Mouse (Mus musculus): ENCODE measurements at regions not wholly inside any gene's neighbourhood (a gene's known extent, or its start where the extent isn't known, plus 50 kb on each side); places are given as distances from the start of the nearest gene placed in this dataset.

DNA sequence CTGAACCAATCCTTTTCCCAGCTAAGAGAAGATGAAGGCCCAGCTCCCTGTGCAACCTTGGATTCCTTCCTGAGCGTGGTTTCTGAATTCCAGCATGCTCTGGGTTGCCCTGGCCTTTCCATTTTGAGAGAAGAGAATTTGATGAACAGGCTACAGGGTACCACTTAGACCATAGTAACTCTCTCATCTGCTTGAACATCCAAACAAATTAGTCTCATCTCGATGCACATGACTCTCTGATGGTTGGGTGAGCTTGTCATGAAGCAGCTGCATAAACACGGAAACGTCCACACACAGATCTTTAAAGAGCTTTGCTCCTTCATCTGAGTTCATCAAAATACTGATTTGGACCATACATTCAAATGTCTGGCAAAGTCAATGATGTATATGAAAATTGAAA lies 414.0 kb upstream of the Rgma start:
- Histone ChIP-seq H3K4me1 (ENCODE audit: control insufficient read depth, insufficient read depth, low read length) (no peaks in the 10 kb centered on the region), H3K4me2 (ENCODE audit: low read depth, low read length) (no peak overlapping the region), H3K27me3 (ENCODE audit: control insufficient read depth, insufficient read depth, low read length) (no peaks in the 10 kb centered on the region), H3K9me3 (replicated peaks; ENCODE audit: control insufficient read depth, low read length) (no peaks in the 10 kb centered on the region), H3K36me3 (replicated peaks; ENCODE audit: control insufficient read depth, insufficient read depth, low read depth, low read length) (no peaks in the 10 kb centered on the region), H3K27ac (replicated peaks; ENCODE audit: low read depth, low read length) (no peak overlapping the region), H3K9ac (replicated peaks; ENCODE audit: low read length) (no peak overlapping the region), H3K4me3 (ENCODE audit: low read depth, low read length) (no peak overlapping the region)
- ATAC-seq (replicated peaks; ENCODE audit: insufficient number of reproducible peaks, low FRiP score, low TSS enrichment, low read depth) (no peak), DNase-seq (ENCODE audit: low spot score) (no peak)
- WGBS: 69% methylated on average over 4 of the region's 4 CpGs

DNA sequence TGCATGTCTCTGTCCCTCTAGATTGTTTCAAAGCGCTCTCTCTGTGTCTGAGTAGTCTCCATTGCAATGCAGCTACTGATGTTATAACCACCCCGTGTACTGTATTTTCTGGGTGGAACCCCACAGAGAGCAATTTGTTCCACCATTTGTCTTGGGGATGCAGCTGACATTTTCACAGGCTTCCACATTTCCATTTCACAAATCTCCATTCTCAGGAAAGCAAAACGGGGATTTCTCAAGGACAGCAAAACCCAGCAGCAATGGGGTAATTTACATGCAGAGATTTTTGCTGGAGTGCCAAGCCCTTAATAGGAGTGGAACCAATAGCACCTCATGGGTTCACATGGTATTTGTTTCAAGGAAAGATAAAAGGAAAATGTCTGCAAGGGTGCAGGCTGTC lies 412.5 kb upstream of the Rgma start:
- no peak overlapping the region for H3K9ac ChIP-seq (replicated peaks; ENCODE audit: low read length)
- H3K36me3 ChIP-seq (replicated peaks; ENCODE audit: control insufficient read depth, insufficient read depth, low read depth, low read length): no peaks in the 10 kb centered on the region
- no peak overlapping the region for H3K4me3 ChIP-seq (ENCODE audit: low read depth, low read length)
- ATAC-seq (replicated peaks; ENCODE audit: insufficient number of reproducible peaks, low FRiP score, low TSS enrichment, low read depth) (no peak), DNase-seq (ENCODE audit: low spot score) (no peak)
- H3K9me3 ChIP-seq (replicated peaks; ENCODE audit: control insufficient read depth, low read length): no peaks in the 10 kb centered on the region
- 63% methylated on average over 3 of the region's 3 CpGs for WGBS
- no peaks in the 10 kb centered on the region for H3K4me1 ChIP-seq (ENCODE audit: control insufficient read depth, insufficient read depth, low read length)
- H3K27ac ChIP-seq (replicated peaks; ENCODE audit: low read depth, low read length): no peak overlapping the region
- H3K27me3 ChIP-seq (ENCODE audit: control insufficient read depth, insufficient read depth, low read length): no peaks in the 10 kb centered on the region
- H3K4me2 ChIP-seq (ENCODE audit: low read depth, low read length): no peak overlapping the region

- no peak overlapping the region for H3K4me2 ChIP-seq (ENCODE audit: low read depth, low read length)
- H3K9ac ChIP-seq (replicated peaks; ENCODE audit: low read length): no peak overlapping the region
- DNase-seq (ENCODE audit: low spot score) (no peak), ATAC-seq (replicated peaks; ENCODE audit: insufficient number of reproducible peaks, low FRiP score, low TSS enrichment, low read depth) (no peak)
- H3K27me3 ChIP-seq (ENCODE audit: control insufficient read depth, insufficient read depth, low read length): no peaks in the 10 kb centered on the region
- H3K4me1 ChIP-seq (ENCODE audit: control insufficient read depth, insufficient read depth, low read length): no peaks in the 10 kb centered on the region
- H3K9me3 ChIP-seq (replicated peaks; ENCODE audit: control insufficient read depth, low read length): no peaks in the 10 kb centered on the region
- H3K27ac ChIP-seq (replicated peaks; ENCODE audit: low read depth, low read length): no peak overlapping the region
- H3K4me3 ChIP-seq (ENCODE audit: low read depth, low read length): no peak overlapping the region
- 75% methylated on average over 3 of the region's 3 CpGs for WGBS
- no peaks in the 10 kb centered on the region for H3K36me3 ChIP-seq (replicated peaks; ENCODE audit: control insufficient read depth, insufficient read depth, low read depth, low read length)
Measured at GRCm38 (mm10) chr7:72963908-72964307, 411.4 kb upstream of the Rgma start.

- no peak overlapping the region for H3K27ac ChIP-seq (replicated peaks; ENCODE audit: low read depth, low read length)
- ATAC-seq (replicated peaks; ENCODE audit: insufficient number of reproducible peaks, low FRiP score, low TSS enrichment, low read depth) (no peak), DNase-seq (ENCODE audit: low spot score) (no peak)
- H3K9me3 ChIP-seq (replicated peaks; ENCODE audit: control insufficient read depth, low read length): no peaks in the 10 kb centered on the region
- H3K9ac ChIP-seq (replicated peaks; ENCODE audit: low read length): no peak overlapping the region
- WGBS: 61% methylated on average over 4 of the region's 4 CpGs
- no peak overlapping the region for H3K4me3 ChIP-seq (ENCODE audit: low read depth, low read length)
- H3K36me3 ChIP-seq (replicated peaks; ENCODE audit: control insufficient read depth, insufficient read depth, low read depth, low read length): no peaks in the 10 kb centered on the region
- H3K4me1 ChIP-seq (ENCODE audit: control insufficient read depth, insufficient read depth, low read length): no peaks in the 10 kb centered on the region
- no peaks in the 10 kb centered on the region for H3K27me3 ChIP-seq (ENCODE audit: control insufficient read depth, insufficient read depth, low read length)
- H3K4me2 ChIP-seq (ENCODE audit: low read depth, low read length): no peak overlapping the region
Measured at GRCm38 (mm10) chr7:72968193-72968592, 407.1 kb upstream of the Rgma start.

GRCm38 (mm10) chr7:72971506-72972267 lies 403.6 kb upstream of the Rgma start:
- no peak overlapping the region for H3K4me2 ChIP-seq (ENCODE audit: low read depth, low read length)
- H3K9me3 ChIP-seq (replicated peaks; ENCODE audit: control insufficient read depth, low read length): no peaks in the 10 kb centered on the region
- H3K4me1 ChIP-seq (ENCODE audit: control insufficient read depth, insufficient read depth, low read length): no peaks in the 10 kb centered on the region
- ATAC-seq (replicated peaks; ENCODE audit: insufficient number of reproducible peaks, low FRiP score, low TSS enrichment, low read depth) (no peak), DNase-seq (ENCODE audit: low spot score) (no peak)
- no peaks in the 10 kb centered on the region for H3K36me3 ChIP-seq (replicated peaks; ENCODE audit: control insufficient read depth, insufficient read depth, low read depth, low read length)
- H3K9ac ChIP-seq (replicated peaks; ENCODE audit: low read length): no peak overlapping the region
- no peak overlapping the region for H3K4me3 ChIP-seq (ENCODE audit: low read depth, low read length)
- WGBS: 88% methylated on average over 5 of the region's 5 CpGs
- no peak overlapping the region for H3K27ac ChIP-seq (replicated peaks; ENCODE audit: low read depth, low read length)
- H3K27me3 ChIP-seq (ENCODE audit: control insufficient read depth, insufficient read depth, low read length): no peaks in the 10 kb centered on the region

GRCm38 (mm10) chr7:72972397-72972796 lies 402.9 kb upstream of the Rgma start:
- no peak for DNase-seq (ENCODE audit: low spot score)

DNA sequence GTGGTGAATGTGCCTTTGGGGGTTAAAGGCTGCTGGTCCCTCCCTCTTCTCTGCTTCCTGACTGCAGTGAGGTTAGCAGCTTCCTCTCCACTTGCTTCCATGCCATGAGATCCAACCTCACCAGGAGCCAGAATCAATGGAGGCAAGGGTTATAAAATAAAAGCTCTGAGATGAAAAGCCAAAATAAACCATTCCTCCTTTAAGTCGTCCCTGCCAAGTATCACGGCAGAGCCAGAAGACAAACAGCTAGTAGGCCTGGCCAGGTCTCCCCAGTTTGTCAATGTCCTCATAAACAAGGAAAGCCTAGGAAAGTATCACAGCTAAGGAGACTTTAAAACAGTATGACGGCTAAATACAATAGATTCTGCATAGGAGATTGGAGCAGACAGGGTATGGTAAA lies 401.5 kb upstream of the Rgma start:
- H3K36me3 ChIP-seq (replicated peaks; ENCODE audit: control insufficient read depth, insufficient read depth, low read depth, low read length): no peaks in the 10 kb centered on the region
- no peak overlapping the region for H3K9ac ChIP-seq (replicated peaks; ENCODE audit: low read length)
- H3K4me3 ChIP-seq (ENCODE audit: low read depth, low read length): no peak overlapping the region

More at GRCm38 (mm10) chr7:72972397-72972796, 402.9 kb upstream of the Rgma start:
- H3K4me1 ChIP-seq (ENCODE audit: control insufficient read depth, insufficient read depth, low read length): no peaks in the 10 kb centered on the region
- no peak overlapping the region for H3K9ac ChIP-seq (replicated peaks; ENCODE audit: low read length)
- no peaks in the 10 kb centered on the region for H3K9me3 ChIP-seq (replicated peaks; ENCODE audit: control insufficient read depth, low read length)
- no peaks in the 10 kb centered on the region for H3K27me3 ChIP-seq (ENCODE audit: control insufficient read depth, insufficient read depth, low read length)
- no peak overlapping the region for H3K4me3 ChIP-seq (ENCODE audit: low read depth, low read length)
- H3K27ac ChIP-seq (replicated peaks; ENCODE audit: low read depth, low read length): no peak overlapping the region
- no peak for ATAC-seq (replicated peaks; ENCODE audit: insufficient number of reproducible peaks, low FRiP score, low TSS enrichment, low read depth)
- H3K4me2 ChIP-seq (ENCODE audit: low read depth, low read length): no peak overlapping the region
- WGBS: 88% methylated on average over 7 of the region's 7 CpGs
- H3K36me3 ChIP-seq (replicated peaks; ENCODE audit: control insufficient read depth, insufficient read depth, low read depth, low read length): no peaks in the 10 kb centered on the region

DNA sequence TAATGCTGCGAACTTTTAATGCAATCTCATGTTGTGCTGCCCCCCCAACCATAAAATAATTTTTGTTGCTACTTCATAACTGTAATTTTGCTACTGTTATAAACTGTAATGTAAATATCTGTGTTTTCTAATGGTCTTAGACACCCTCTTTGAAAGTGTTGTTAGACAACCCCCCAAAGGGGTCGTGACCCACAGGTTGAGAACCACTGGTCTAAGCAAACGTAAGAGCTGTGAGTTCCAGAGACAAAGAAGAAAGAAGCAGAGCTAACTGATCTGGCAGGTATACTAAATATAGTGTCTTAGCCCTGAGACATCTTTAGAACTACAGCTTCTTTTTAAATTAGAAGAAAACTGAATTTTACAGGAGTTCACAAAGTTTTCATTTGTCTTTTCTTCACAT lies 400.9 kb upstream of the Rgma start:
- no peak overlapping the region for H3K4me3 ChIP-seq (ENCODE audit: low read depth, low read length)
- H3K36me3 ChIP-seq (replicated peaks; ENCODE audit: control insufficient read depth, insufficient read depth, low read depth, low read length): no peaks in the 10 kb centered on the region
- ATAC-seq (replicated peaks; ENCODE audit: insufficient number of reproducible peaks, low FRiP score, low TSS enrichment, low read depth) (no peak), DNase-seq (ENCODE audit: low spot score) (no peak)
- H3K27ac ChIP-seq (replicated peaks; ENCODE audit: low read depth, low read length): no peak overlapping the region
- WGBS: 80% methylated on average over 3 of the region's 3 CpGs
- H3K27me3 ChIP-seq (ENCODE audit: control insufficient read depth, insufficient read depth, low read length): no peaks in the 10 kb centered on the region
- no peak overlapping the region for H3K9ac ChIP-seq (replicated peaks; ENCODE audit: low read length)
- no peak overlapping the region for H3K4me2 ChIP-seq (ENCODE audit: low read depth, low read length)
- H3K4me1 ChIP-seq (ENCODE audit: control insufficient read depth, insufficient read depth, low read length): no peaks in the 10 kb centered on the region
- no peaks in the 10 kb centered on the region for H3K9me3 ChIP-seq (replicated peaks; ENCODE audit: control insufficient read depth, low read length)

More for the DNA sequence above, 401.5 kb upstream of the Rgma start:
- Histone ChIP-seq H3K27me3 (ENCODE audit: control insufficient read depth, insufficient read depth, low read length) (no peaks in the 10 kb centered on the region), H3K27ac (replicated peaks; ENCODE audit: low read depth, low read length) (no peak overlapping the region), H3K4me2 (ENCODE audit: low read depth, low read length) (no peak overlapping the region), H3K9me3 (replicated peaks; ENCODE audit: control insufficient read depth, low read length) (no peaks in the 10 kb centered on the region), H3K4me1 (ENCODE audit: control insufficient read depth, insufficient read depth, low read length) (no peaks in the 10 kb centered on the region)
- no peak for DNase-seq (ENCODE audit: low spot score)
- ATAC-seq (replicated peaks; ENCODE audit: insufficient number of reproducible peaks, low FRiP score, low TSS enrichment, low read depth): no peak
- 83% methylated on average over 3 of the region's 3 CpGs for WGBS

All from embryonic facial prominence, embryonic 11.5 days (tissue).